Mouse (Mus musculus) T-helper 1 cell (primary cell): ENCODE results near the gene Slc4a2.

ENCODE experiments used
- in situ Hi-C: fragments of 300-600 bp; cut with MboI, MseI; formaldehyde crosslinking; loops from one replicate; pipeline ENCODE4 v1.15.1; 2025; ENCODE audit warnings: high pct_unique_total_duplicates

The Slc4a2 gene

DNA sequence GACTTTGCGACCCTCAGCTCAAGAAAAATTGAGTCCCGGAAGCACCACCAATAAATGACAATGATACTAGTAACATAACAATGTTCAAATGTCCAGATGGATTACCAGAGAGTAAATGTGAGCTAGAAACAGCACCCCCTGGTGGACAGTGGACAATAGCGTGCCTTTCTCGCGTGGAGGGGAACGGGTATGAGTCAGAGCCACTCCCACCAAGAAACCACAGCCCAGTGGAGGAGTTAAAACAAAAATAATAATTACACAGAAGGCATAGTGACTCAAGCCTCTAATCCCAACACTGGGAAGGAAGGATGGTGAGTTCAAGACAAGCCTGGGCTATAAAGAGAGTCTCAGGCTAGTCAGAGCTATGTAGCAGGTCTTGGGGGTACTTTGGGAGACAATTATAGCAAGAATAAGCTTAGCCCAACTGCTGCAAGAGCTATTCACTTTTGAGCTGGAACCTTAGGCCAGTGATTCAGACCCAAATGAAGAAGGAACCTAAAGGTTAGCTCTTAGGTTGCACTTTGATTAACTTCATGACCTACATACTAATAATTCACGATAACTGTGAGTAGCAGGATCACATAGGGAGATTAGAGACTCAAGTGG lies 30.1 kb upstream of the Slc4a2 start, which contains the start of gene Abcb8:
TSS of gene Abcb8 (plus strand) at position 272 of the 606 bp plus-strand sequence.
- in situ Hi-C loops: loop anchor here (25.0 kb wide), 1 partner anchor 1006 kb away; no protein-coding TSS in a partner anchor

DNA sequence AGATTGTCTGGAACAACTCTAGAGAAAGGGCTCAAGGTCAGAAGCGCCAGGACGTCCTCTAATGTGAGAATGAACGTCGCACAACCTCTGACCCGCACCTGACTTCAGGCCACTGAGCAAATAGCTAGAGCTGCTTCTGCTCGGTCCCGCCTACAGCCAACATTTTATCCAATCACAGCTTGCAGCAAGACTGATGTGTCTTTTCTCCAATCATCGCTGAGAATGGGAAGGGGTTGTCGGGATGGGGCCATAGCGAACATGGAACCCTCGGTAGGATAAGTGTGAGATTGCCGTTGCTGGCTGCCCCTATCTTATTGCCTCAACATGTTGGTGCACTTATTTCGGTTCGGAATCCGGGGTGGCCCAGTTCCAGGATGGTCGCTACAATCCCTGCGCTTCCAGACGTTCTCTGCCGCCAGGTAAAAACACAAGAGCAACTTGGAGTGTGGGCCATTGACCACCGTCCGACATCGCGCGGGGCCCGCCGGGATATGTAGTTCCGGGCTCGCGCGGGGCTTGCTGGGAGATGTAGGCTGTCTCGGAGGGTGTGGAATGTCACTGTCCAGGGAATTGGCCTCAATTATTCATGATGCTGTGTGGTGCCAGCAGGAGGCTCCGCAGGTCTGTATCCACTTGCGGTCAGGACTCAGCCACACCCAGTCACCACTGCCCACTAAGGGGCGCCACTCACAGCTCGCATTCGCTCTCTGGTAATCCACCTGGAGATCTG lies 29.3 kb upstream of the Slc4a2 start:
- in situ Hi-C loops: loop anchor here (25.0 kb wide), 1 partner anchor 1007 kb away; no protein-coding TSS in a partner anchor

DNA sequence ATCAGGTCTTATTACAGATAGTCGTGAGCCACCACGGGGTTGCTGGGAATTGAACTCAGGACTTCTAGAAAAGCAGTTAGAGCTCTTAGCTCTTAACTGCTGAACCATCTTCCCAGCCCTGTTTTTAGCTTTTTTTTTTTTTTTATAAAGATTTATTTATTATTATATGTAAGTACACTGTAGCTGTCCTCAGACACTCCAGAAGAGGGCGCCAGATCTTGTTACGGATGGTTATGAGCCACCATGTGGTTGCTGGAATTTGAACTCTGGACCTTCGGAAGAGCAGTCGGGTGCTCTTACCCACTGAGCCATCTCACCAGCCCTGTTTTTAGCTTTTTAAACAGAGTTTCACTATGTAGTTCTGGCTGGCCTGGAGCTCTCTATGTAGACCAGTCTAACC lies 27.4 kb upstream of the Slc4a2 start:
- in situ Hi-C loops: loop anchor here (5.0 to 25.0 kb wide), 2 partner anchors 964 to 1009 kb away; partner anchors contain the start of gene Kmt2e

- in situ Hi-C loops: loop anchor here (5.0 to 25.0 kb wide), 2 partner anchors 967 to 1012 kb away; partner anchors contain the start of gene Kmt2e
Measured at GRCm38 (mm10) chr5:24399686-24400085, 24.0 kb upstream of the Slc4a2 start.

DNA sequence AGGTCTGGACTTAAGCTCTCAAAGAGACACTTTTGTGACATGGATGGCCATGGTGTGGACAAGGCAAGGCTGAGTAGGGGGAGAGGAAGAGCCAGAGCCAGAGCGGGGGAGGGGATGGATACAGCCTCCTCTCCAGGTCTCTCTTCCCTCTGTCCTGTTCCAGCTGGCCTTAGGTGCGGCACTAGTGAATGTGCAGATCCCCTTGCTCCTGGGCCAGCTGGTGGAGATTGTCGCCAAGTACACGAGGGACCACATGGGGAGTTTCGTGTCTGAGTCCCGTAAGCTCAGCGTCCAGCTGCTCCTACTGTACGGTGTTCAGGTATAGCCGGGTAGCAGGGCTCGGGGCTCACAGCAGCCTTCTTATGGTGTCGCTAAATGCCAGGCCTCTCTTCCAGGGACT lies 23.3 kb upstream of the Slc4a2 start:
- in situ Hi-C loops: no loop called here

- in situ Hi-C loops: no loop called here
Measured at GRCm38 (mm10) chr5:24400911-24401605, 22.6 kb upstream of the Slc4a2 start.

GRCm38 (mm10) chr5:24401969-24402368 lies 21.7 kb upstream of the Slc4a2 start:
- in situ Hi-C loops: no loop called here

GRCm38 (mm10) chr5:24404594-24405360 lies 18.9 kb upstream of the Slc4a2 start:
- in situ Hi-C loops: no loop called here

GRCm38 (mm10) chr5:24405389-24405876 lies 18.2 kb upstream of the Slc4a2 start:
- in situ Hi-C loops: no loop called here

GRCm38 (mm10) chr5:24408651-24409050 lies 15.0 kb upstream of the Slc4a2 start:
- in situ Hi-C loops: no loop called here

DNA sequence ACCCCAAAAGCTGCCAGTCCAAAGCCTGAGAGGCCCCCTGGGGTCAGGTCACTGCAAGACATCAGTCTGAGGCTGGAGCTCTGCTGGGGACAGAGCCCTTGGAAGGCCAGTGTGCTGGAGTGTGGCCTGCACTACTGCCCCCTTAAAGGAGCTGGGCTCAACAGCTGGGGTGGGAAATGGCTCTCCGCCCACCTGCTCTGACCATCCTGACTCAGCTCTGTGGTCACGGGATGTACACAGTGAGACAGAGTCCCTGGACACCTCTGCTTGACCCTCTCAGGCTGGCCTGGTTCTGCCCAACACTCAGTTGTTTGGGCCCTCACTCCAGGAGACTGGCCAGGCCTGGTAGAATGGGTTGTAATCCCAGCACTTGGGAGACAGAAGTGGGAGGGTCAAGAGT lies 14.2 kb upstream of the Slc4a2 start:
- in situ Hi-C loops: no loop called here

DNA sequence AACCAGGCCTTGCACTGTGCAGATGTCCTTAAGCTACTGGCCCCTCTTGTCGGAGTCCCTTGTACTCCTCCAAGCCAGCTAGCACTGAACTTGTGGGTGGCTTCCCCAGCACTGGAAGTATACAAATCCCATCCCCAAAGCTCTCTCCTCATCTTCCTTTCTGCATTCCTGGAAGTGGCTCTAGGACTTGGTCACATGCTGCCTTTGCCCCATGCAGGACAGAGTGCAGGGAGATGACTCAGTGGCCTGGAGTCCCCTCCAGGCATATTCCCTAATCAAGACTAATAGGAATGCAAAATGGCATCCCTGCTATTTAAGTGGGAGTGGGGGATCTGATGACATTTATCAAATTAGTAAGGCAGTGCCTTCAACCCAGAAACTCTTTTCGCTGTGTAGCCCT lies 11.6 kb upstream of the Slc4a2 start:
- in situ Hi-C loops: no loop called here

GRCm38 (mm10) chr5:24413042-24413693 lies 10.5 kb upstream of the Slc4a2 start, which contains the start of gene Asic3:
Asic3 (plus strand) TSS chr5:24413392.
- in situ Hi-C loops: no loop called here

GRCm38 (mm10) chr5:24413938-24414337 lies 9.7 kb upstream of the Slc4a2 start:
- in situ Hi-C loops: no loop called here

DNA sequence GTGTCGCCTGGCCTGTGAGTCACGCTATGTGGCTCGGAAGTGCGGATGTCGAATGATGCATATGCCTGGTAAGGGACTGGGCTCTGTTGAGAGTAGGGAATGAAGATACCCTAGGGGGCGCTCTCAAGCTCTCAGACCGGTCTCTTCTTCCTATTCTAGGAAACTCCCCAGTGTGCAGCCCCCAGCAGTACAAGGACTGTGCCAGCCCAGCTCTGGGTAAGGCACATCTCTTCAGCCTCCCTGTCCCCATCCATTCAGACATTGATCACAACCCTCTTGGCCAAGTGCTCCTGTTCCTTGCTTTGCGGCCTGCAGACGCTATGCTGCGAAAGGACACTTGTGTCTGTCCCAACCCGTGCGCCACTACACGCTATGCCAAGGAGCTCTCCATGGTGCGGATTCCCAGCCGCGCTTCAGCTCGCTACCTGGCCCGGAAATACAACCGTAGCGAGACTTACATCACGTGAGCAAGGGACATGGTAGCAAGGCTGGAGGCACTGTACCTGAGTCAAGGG lies 7.4 kb upstream of the Slc4a2 start:
- in situ Hi-C loops: no loop called here

DNA sequence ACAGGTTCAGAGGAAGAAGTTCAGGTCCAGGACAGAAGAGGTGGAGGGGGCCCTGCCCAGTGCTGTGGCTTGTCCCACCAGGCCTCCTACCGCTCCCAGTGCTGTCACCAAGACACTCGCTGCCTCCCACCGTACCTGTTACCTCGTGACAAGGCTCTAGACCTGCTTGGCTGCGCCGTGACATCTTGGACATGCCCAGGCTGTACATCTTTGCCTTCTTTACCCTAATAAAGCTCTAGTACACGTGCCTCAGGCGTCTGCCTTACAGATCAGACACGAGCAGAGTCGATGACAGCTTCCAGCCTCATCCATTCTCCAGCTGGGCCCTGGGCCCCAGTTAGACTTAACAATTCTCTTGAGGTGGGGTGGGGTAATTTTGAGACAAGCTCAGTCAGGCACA lies 6.0 kb upstream of the Slc4a2 start:
- in situ Hi-C loops: no loop called here

DNA sequence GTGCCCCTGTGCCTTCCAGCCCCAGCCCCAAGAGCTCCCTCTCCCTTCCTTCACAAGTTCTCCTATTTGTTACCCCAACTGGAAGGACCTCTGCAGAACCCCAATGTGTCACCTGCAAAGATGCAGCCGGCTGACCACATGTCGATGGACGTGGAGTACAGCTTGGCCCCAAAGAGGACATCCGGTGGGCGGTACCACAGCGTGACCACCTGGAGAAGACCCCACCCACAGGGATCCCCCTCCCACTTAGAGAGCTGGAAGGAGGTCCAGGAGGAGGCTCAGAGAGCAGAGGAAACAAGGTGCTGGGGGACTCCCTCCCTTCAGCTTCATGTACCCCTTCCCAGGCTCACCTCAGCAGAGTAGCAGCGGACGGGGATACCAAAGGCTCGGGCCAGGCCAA lies 3.3 kb upstream of the Slc4a2 start:
- in situ Hi-C loops: no loop called here

- in situ Hi-C loops: no loop called here
Measured at GRCm38 (mm10) chr5:24424004-24424781, 556 bp downstream of the Slc4a2 start.

GRCm38 (mm10) chr5:24424861-24425411 lies 1.3 kb downstream of the Slc4a2 start:
- in situ Hi-C loops: no loop called here
